Mouse (Mus musculus): ENCODE results near the gene Acadm.

Gene Acadm

GRCm38 (mm10) chr3:153902595-153902994, 41.8 kb downstream of the Acadm start:
- DNase-seq (ENCODE audit: low read depth): no peak

GRCm38 (mm10) chr3:153901904-153902303, 42.5 kb downstream of the Acadm start:
- DNase-seq (ENCODE audit: low read depth): no peak

GRCm38 (mm10) chr3:153897216-153897615, 47.2 kb downstream of the Acadm start:
- DNase-seq (ENCODE audit: low read depth): peak; percentile 36

- DNase-seq (ENCODE audit: low read depth): peak; percentile 76
Measured at GRCm38 (mm10) chr3:153895454-153895853, 49.0 kb downstream of the Acadm start.

GRCm38 (mm10) chr3:153889188-153889781, 55.1 kb downstream of the Acadm start:
- no peak for DNase-seq (ENCODE audit: low read depth)

- no peak for DNase-seq (ENCODE audit: low read depth)
Measured at GRCm38 (mm10) chr3:153888141-153888540, 56.3 kb downstream of the Acadm start.

- no peak for DNase-seq (ENCODE audit: low read depth)
Measured at GRCm38 (mm10) chr3:153886296-153886695, 58.1 kb downstream of the Acadm start.

All from naive thymus-derived CD4-positive, alpha-beta T cell, adult 2 months (primary cell).